Mouse (Mus musculus) embryonic facial prominence, embryonic 12.5 days (tissue): ENCODE data around the gene Tcn2. TPM values are rescaled to one million over a fixed set of nuclear protein-coding genes. Genes with fewer than 3 reads are reported as not detected.
"Not testable (repeated sequence)": the region's sequence is repeated elsewhere in the genome, so short reads cannot be mapped to it uniquely, and the experiment has no call there.

Experiments used
- ATAC-seq: fragments of 200-750 bp; cut with Nextera tagmentation; 2 replicates; pipeline ENCODE4 v1.8.0; 2017; ENCODE audit not compliant: insufficient number of reproducible peaks, insufficient read depth, low FRiP score, low TSS enrichment
- H3K27ac ChIP-seq: fragments of 300-500 bp; sonication (generic); 2 replicates; pipeline ENCODE4 v1.5.1; 2016; ENCODE audit warnings: mild to moderate bottlenecking
- H3K27me3 ChIP-seq: fragments of 300-500 bp; sonication (generic); 2 replicates; pipeline ENCODE4 v1.6.1; 2016; ENCODE audit warnings: mild to moderate bottlenecking, moderate library complexity
- H3K36me3 ChIP-seq: fragments of 300-500 bp; sonication (generic); 2 replicates; pipeline ENCODE4 v1.6.1; 2016; ENCODE audit warnings: mild to moderate bottlenecking
- H3K4me1 ChIP-seq: fragments of 300-500 bp; sonication (generic); 2 replicates; pipeline ENCODE4 v1.6.1; 2016
- H3K4me2 ChIP-seq: fragments of 300-500 bp; sonication (generic); replicated peaks from 2 replicates; pipeline ENCODE4 v1.6.1; 2016; ENCODE audit warnings: mild to moderate bottlenecking, moderate library complexity
- H3K4me3 ChIP-seq: fragments of 300-500 bp; sonication (generic); 2 replicates; pipeline ENCODE4 v1.5.1; 2016; ENCODE audit warnings: mild to moderate bottlenecking
- H3K9ac ChIP-seq: fragments of 300-500 bp; sonication (generic); 2 replicates; pipeline ENCODE4 v1.6.1; 2016; ENCODE audit warnings: mild to moderate bottlenecking, moderate library complexity
- H3K9me3 ChIP-seq: fragments of 300-500 bp; sonication (generic); 2 replicates; pipeline ENCODE4 v1.6.1; 2016; ENCODE audit warnings: mild to moderate bottlenecking, moderate library complexity
- WGBS: fragments of 180-500 bp; shearing (Covaris S2); methylation state at CpG from one replicate; pipeline ENCODE4 v1.1.7; 2016; 5-methylcytosine and 5-hydroxymethylcytosine counted together
- polyA plus RNA-seq: library from polyadenylated mRNA; unstranded; fragments of >200 nt; fragmentation: Nextera tagmentation; extraction: Ambion mirVana; gene quantifications from 2 replicates; pipeline ENCODE4 v1.2.1, GENCODE M21; 2016

The Tcn2 gene
- polyA plus RNA-seq, 1 experiment from 2014 or later: 36.1 TPM

DNA sequence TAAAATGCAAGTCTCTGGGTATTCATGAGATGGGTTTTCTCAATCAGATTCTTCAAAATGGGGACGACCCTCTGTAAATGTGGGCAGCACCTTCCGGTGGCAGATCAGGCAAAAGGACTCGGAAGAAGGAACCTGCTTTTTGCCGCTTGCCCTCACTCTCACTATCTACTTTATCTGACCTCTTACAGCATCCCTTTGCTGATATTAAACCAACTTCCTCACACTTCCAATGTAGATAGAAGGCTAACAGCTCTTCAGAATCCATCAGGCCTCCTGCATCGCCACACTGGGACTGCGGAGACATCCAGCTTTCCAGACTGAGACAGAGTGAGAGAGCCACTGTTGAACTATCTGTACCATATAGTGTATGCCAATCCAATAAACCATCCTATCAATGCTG is 9.2 kb downstream of the Tcn2 start:
- no peak for ATAC-seq
- H3K27ac ChIP-seq: no peak overlapping the region

GRCm38 (mm10) chr11:3922115-3922514 is 9.8 kb downstream of the Tcn2 start:
- Histone ChIP-seq H3K36me3 (peaks cover 14% of the 10 kb centered on the region; the same call in 1 of the 2 replicates), H3K4me1 (no peaks in the 10 kb centered on the region), H3K4me3 (no peak overlapping the region), H3K27me3 (no peaks in the 10 kb centered on the region), H3K9me3 (no peaks in the 10 kb centered on the region), H3K9ac (no peak overlapping the region), H3K27ac (no peak overlapping the region), H3K4me2 (no peak overlapping the region)
- no peak for ATAC-seq
- WGBS: 91% methylated on average over 9 of the region's 9 CpGs

More for the DNA sequence above, 9.2 kb downstream of the Tcn2 start:
- no peaks in the 10 kb centered on the region for H3K27me3 ChIP-seq
- H3K4me2 ChIP-seq: no peak overlapping the region
- no peaks in the 10 kb centered on the region for H3K4me1 ChIP-seq
- no peaks in the 10 kb centered on the region for H3K9me3 ChIP-seq
- 96% methylated on average over 6 of the region's 6 CpGs for WGBS
- peaks cover 14% of the 10 kb centered on the region; the same call in 1 of the 2 replicates for H3K36me3 ChIP-seq
- no peak overlapping the region for H3K9ac ChIP-seq
- H3K4me3 ChIP-seq: no peak overlapping the region

DNA sequence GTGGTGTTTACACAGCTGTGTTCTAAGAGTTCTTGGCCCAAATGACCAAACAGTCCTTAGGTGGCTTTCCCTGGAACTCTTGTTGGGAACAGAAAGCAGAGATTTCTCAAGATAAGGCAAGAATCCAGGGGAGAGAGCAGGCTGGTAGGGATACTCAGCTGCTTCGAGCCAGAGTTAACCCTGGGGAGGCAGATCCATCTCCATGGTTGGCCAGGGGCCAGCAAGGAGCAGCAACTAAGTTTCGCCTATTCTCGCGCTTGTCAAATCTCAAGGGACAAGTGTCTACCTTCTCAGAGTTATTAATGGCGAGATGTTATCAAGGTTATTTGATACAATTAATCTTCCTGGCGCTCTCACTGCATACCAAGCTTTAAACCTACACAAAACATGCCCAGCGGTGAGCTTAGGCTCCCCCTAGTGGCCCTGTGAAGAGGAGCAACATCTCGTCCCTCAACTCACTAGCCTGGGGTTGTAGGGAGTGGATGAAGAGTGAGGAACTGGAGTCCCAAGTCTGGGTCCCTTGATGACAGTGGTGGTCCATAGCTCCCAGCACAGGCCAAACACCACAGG is 10.6 kb downstream of the Tcn2 start:
- no peaks in the 10 kb centered on the region for H3K27me3 ChIP-seq
- no peak overlapping the region for H3K9ac ChIP-seq
- peaks cover 14% of the 10 kb centered on the region; the same call in 1 of the 2 replicates for H3K36me3 ChIP-seq
- H3K4me3 ChIP-seq: no peak overlapping the region
- H3K9me3 ChIP-seq: no peaks in the 10 kb centered on the region
- no peak overlapping the region for H3K4me2 ChIP-seq
- H3K27ac ChIP-seq: no peak overlapping the region
- ATAC-seq: no peak
- no peaks in the 10 kb centered on the region for H3K4me1 ChIP-seq
- 31% methylated on average over 8 of the region's 8 CpGs for WGBS

GRCm38 (mm10) chr11:3920476-3920875 is 11.5 kb downstream of the Tcn2 start:
- no peak overlapping the region for H3K27ac ChIP-seq
- no peak overlapping the region for H3K4me3 ChIP-seq
- no peaks in the 10 kb centered on the region for H3K9me3 ChIP-seq
- no peak overlapping the region for H3K9ac ChIP-seq
- no peak overlapping the region for H3K4me2 ChIP-seq
- H3K4me1 ChIP-seq: no peaks in the 10 kb centered on the region
- 87% methylated on average over 7 of the region's 7 CpGs for WGBS
- H3K36me3 ChIP-seq: peaks cover 14% of the 10 kb centered on the region; the same call in 1 of the 2 replicates
- no peak for ATAC-seq
- no peaks in the 10 kb centered on the region for H3K27me3 ChIP-seq

DNA sequence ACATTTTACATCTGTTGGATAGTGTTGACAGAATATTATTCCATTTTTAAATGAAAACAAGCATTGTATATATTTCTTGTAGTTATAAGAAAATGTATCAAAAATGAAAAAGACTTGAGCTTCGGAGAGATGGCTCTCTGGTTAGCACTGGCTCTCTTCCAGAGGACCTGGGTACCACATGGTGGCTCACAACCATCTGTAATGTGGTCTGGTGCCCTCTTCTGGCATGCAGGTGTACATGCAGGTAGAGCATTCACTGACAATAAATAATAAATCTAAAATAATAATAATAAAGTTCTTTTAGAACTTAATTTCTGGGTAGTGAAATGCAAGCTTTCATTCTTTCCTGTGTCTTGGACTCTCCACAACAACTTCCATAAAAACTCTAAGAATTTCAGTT is 13.2 kb downstream of the Tcn2 start:
- Histone ChIP-seq H3K9me3 (no peaks in the 10 kb centered on the region), H3K36me3 (0 out of 2 replicates have a peak, but pooled peaks cover 9% of the 10 kb centered on the region), H3K4me2 (no peak overlapping the region), H3K27me3 (no peaks in the 10 kb centered on the region), H3K4me1 (no peaks in the 10 kb centered on the region; the same call in 1 of the 2 replicates), H3K9ac (no peak overlapping the region), H3K4me3 (no peak overlapping the region), H3K27ac (no peak overlapping the region)
- 57% methylated on average over 1 of the region's 1 CpGs for WGBS
- no peak for ATAC-seq

DNA sequence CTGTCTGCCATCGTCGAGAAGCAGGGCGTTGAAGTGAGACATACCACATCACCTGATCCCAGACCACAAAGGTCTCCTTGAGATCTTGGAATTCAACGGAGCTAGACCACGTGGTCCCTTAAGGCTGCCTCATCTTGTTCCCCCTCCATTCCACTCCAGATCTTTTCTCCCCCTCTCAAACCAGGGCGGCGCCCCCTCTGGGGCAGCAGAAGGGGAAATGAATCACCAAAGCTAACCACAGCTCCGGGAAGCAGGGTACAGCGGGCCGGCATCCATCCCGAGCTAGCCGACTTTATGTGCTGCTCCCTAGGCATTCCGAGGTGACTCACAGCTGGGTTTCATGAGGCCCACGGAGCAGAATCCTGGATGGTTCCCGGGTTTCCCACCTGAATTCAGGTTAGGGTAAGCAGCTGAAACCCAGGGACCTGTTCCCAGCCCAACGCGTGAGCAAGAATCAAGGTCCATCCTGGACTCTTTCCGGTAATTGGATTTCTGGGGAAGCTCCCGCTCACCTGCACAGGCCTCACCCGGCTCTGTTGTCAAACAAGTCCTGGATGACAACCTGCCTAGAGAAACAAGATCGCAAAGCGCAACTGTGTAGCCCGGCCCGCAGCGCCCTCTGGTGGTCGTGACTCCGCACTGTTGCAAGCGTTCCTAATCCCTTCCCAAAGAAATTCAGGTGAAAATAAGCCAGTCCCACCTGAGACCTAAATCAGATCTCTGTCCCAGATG is 17.7 kb downstream of the Tcn2 start, which contains the start of gene Slc35e4:
Slc35e4 (minus strand) TSS at position 556 of the 732 bp plus-strand sequence.
- under 1% methylated on average over 28 of the region's 28 CpGs for WGBS
- ATAC-seq: peak; percentile 66
- peaks cover 21% of the 10 kb centered on the region for H3K27me3 ChIP-seq
- H3K27ac ChIP-seq: peak within 1 kb of the TSS; percentile 75
- H3K4me1 ChIP-seq: peaks cover 21% of the 10 kb centered on the region
- H3K36me3 ChIP-seq: no peaks in the 10 kb centered on the region
- H3K4me2 ChIP-seq: peak within 1 kb of the TSS; percentile 92
- no peaks in the 10 kb centered on the region for H3K9me3 ChIP-seq
- H3K9ac ChIP-seq: peak within 1 kb of the TSS; percentile 51
- H3K4me3 ChIP-seq: peak within 1 kb of the TSS; percentile 53

DNA sequence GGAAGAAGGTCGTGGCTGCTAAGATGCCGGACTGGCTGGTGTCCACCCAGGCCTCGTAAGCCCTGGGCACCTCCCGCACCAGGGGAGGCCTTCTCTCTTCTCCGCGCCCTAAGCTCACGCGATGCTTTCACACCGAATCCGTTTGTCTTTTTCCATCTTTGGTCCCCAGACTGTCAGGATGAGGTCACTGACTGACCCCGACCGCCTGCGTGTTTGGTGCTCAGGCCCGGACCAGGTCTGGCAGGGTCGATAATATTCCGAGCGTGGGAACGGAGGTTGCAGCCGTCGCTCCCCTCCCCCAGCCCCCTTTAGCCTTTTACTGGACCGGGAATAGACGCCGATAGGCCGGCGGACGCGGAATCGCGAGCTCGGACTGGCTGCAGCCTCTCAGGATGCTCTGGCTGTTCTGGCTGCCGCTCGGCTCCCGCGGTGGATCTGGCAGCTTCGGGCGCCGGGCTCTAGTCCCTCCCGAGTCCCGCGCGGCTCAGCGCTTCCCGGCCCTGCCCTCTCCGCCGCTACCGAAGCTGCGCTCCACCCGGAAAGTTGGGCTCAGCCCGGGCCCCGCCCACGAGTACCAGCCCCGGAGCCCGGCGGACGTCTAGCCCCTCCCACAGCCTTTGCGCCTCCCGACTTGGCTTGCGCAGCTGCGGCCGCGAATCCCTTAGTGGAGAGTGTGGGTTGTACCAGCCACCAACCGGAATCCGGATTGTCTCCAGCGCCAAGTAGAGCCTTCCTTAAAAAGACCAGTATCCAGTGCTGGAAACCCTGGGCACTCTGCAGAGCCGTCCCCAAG is 18.4 kb downstream of the Tcn2 start:
- Histone ChIP-seq H3K4me3 (peak overlapping the region; percentile 53), H3K27ac (peak overlapping the region; percentile 75; the same call in 1 of the 2 replicates), H3K4me2 (peak overlapping the region; percentile 92), H3K27me3 (peaks cover 21% of the 10 kb centered on the region), H3K36me3 (no peaks in the 10 kb centered on the region), H3K4me1 (peaks cover 24% of the 10 kb centered on the region), H3K9me3 (no peaks in the 10 kb centered on the region), H3K9ac (peak overlapping the region; percentile 51)
- peak; percentile 82 for ATAC-seq
- under 1% methylated on average over 65 of the region's 65 CpGs for whole genome bisulfite sequencing

DNA sequence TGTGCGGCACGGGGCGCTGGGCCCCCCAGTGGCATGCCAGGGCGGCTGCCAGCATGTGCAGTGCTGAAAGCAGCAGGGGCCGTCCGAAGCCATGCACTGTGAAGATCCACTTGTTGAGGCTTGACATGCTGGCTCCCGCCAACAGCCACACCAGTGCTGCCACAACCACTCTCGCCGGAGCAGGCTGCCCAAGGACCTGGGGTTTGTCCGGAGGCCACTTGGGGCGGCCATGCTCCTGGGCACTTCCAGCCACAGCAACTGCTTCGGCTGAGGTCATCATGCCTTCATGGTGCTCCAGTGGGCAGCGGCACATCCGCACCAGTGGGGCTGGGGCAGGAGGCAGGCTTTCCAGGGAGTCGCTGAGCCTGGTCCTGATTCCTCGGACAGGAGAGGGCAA is 19.1 kb downstream of the Tcn2 start:
- Histone ChIP-seq H3K27ac (0 out of 2 replicates have a peak overlapping the region, but pooled peaks have one; percentile 23), H3K4me1 (peaks cover 24% of the 10 kb centered on the region), H3K9me3 (no peaks in the 10 kb centered on the region), H3K4me3 (peak overlapping the region; percentile 53), H3K4me2 (peak overlapping the region; percentile 92), H3K36me3 (no peaks in the 10 kb centered on the region), H3K27me3 (peaks cover 21% of the 10 kb centered on the region), H3K9ac (peak overlapping the region; percentile 51)
- WGBS: 2% methylated on average over 16 of the region's 16 CpGs
- no peak for ATAC-seq

GRCm38 (mm10) chr11:3912100-3912874 is 19.7 kb downstream of the Tcn2 start:
- 24% methylated on average over 19 of the region's 19 CpGs for WGBS
- H3K27ac ChIP-seq: 0 out of 2 replicates have a peak overlapping the region, but pooled peaks have one; percentile 23

DNA sequence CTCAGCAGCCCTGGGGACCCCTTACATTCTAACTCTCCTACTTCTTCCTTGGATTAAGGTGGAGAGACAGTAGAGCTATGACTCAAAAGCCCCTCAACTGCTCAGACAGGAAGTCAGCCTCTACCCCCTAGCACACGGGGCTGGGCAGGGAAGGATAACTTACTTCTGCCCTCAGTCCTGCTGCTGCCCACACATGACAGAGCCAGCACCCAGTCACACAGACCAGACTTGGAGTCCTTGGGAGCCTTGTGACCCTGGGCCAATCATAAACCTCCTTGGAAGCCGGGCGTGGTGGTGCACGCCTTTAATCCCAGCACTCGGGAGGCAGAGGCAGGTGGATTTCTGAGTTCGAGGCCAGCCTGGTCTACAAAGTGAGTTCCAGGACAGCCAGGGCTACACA is 20.5 kb downstream of the Tcn2 start:
- peak overlapping the region; percentile 22; the same call in 1 of the 2 replicates for H3K4me2 ChIP-seq
- not testable (repeated sequence) for H3K4me3 ChIP-seq, ATAC-seq, H3K9ac ChIP-seq, H3K9me3 ChIP-seq, H3K36me3 ChIP-seq, H3K27ac ChIP-seq
- peaks cover 21% of the 10 kb centered on the region for H3K27me3 ChIP-seq
- H3K4me1 ChIP-seq: peaks cover 24% of the 10 kb centered on the region
- 84% methylated on average over 6 of the region's 6 CpGs for WGBS

More at GRCm38 (mm10) chr11:3912100-3912874, 19.7 kb downstream of the Tcn2 start:
- peaks cover 21% of the 10 kb centered on the region for H3K27me3 ChIP-seq
- peak overlapping the region; percentile 51 for H3K9ac ChIP-seq
- peaks cover 24% of the 10 kb centered on the region for H3K4me1 ChIP-seq
- no peak for ATAC-seq
- H3K36me3 ChIP-seq: no peaks in the 10 kb centered on the region
- H3K4me2 ChIP-seq: peak overlapping the region; percentile 92
- H3K4me3 ChIP-seq: peak overlapping the region; percentile 53
- no peaks in the 10 kb centered on the region for H3K9me3 ChIP-seq
